Mouse (Mus musculus) cortical plate, adult 2 months (tissue): ENCODE data around the gene Scyl3.

Experiments
- CTCF ChIP-seq: fragments of 200-500 bp; IDR thresholded peaks from 2 replicates; pipeline ENCODE4 v1.5.1; 2011; ENCODE audit warnings: mild to moderate bottlenecking, control low read depth, low read length; ENCODE audit not compliant: insufficient read depth; ENCODE audit errors: extremely low read depth
- POLR2A ChIP-seq: fragments of 200-500 bp; IDR thresholded peaks from 2 replicates; pipeline ENCODE4 v1.6.1; 2011; ENCODE audit warnings: mild to moderate bottlenecking, low read length, control low read depth; ENCODE audit not compliant: insufficient read depth; ENCODE audit errors: extremely low read depth

- no peak for TF ChIP-seq CTCF
- no peak for TF ChIP-seq POLR2A
These were observed 18.6 kb upstream of the Scyl3 start for GRCm38 (mm10) chr1:163910343-163910742.
